Mouse (Mus musculus): ENCODE results near the gene Gtdc1. TPM values are rescaled to one million over a fixed set of nuclear protein-coding genes. Genes with fewer than 3 reads are reported as not detected.

Gene Gtdc1
- polyA plus RNA-seq, 1 experiment: 62.0 TPM

DNA sequence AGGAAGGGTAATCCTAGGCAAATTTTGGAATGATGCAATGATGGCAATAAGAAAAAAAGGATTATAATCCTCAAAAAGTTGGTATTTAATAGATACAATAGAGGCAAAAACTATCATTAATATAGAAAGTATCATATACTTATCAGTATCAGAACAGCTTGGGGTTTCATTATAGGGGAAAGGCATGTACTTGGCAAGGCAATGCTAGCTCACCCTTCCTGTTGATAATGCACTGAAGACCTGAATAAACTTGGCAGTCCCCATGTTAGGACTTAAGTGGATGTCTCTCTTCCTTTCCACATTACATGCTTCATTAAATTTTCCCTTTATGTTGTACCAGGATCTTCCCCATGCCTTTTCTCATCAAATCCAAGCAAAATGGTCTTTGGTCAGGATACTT is 206.0 kb downstream of the Gtdc1 start:
- TF ChIP-seq POLR2A (IDR thresholded peaks at IDR 0.05; ENCODE audit: extremely low read depth, insufficient read depth, low read length) (no peak), CTCF (IDR thresholded peaks at IDR 0.05; ENCODE audit: extremely low read depth, insufficient read depth, low read length) (no peak)
- H3K4me3 ChIP-seq (ENCODE audit: insufficient read depth, low read length): no peak overlapping the region
- no peak overlapping the region for H3K27ac ChIP-seq (ENCODE audit: insufficient read depth, low read length)
- H3K4me1 ChIP-seq (ENCODE audit: control insufficient read depth, insufficient read depth, low read length): no peaks in the 10 kb centered on the region

DNA sequence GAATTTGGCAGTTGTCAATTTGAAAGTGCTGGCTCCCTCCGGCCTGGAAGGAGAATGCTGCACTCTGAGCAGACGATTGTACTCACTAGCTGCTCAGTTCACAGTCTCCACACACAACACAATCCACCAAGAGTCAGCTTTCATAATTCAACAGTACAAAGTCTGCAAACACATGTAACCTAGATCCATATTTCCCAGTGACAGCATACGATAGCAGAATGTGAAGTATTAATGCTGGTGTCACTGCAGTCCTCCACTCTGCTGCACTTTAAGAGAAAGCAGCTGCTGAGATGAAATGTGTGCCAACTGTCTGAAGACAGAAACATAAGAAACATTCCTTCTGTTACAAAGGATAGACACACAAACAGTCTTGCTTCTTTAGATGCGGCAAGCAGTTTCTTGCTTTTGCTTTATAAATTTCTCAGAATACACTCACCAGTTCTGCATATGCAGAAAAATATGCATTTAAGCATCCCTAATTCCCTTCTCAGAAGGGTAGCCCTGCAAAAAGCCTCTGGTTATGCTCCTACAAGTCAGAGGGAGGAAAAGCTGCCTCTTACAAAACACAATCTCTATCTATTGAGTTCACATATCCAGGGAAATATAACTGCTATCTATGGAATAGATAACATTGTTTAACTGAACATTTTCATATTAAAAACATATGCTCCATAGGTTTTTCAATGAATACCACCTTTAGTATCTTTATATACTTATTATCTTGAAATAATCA is 221.4 kb downstream of the Gtdc1 start:
- Histone ChIP-seq H3K27ac (ENCODE audit: insufficient read depth, low read length) (peak overlapping the region; percentile 2; the same call in 1 of the 2 replicates), H3K4me3 (ENCODE audit: insufficient read depth, low read length) (no peak overlapping the region), H3K4me1 (ENCODE audit: control insufficient read depth, insufficient read depth, low read length) (peaks cover 2% of the 10 kb centered on the region; the same call in 1 of the 2 replicates)
- TF ChIP-seq CTCF (IDR thresholded peaks at IDR 0.05; ENCODE audit: extremely low read depth, insufficient read depth, low read length) (no peak), POLR2A (IDR thresholded peaks at IDR 0.05; ENCODE audit: extremely low read depth, insufficient read depth, low read length) (no peak)

DNA sequence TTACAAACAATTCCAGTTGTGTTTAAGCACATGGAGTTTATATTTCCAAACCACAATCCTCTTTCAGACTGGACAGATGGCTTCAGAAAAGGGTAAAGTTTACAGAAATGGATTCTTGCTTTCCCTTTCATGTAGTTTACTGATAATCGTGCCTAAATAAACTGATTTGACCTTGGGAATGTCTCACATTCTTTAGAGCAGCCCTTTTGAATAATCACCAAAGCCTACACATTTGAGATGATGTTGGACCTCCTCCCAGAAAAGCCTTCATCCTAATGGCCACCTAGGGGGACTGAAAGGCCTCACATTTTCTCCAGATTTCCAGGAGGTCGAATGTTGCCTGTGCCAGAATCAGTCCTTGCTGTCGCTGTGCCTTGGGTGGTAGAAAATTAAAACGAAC is 227.2 kb downstream of the Gtdc1 start:
- H3K4me1 ChIP-seq (ENCODE audit: control insufficient read depth, insufficient read depth, low read length): no peaks in the 10 kb centered on the region
- H3K4me3 ChIP-seq (ENCODE audit: insufficient read depth, low read length): no peak overlapping the region
- TF ChIP-seq POLR2A (IDR thresholded peaks at IDR 0.05; ENCODE audit: extremely low read depth, insufficient read depth, low read length): no peak
- TF ChIP-seq CTCF (IDR thresholded peaks at IDR 0.05; ENCODE audit: extremely low read depth, insufficient read depth, low read length): no peak
- H3K27ac ChIP-seq (ENCODE audit: insufficient read depth, low read length): no peak overlapping the region

DNA sequence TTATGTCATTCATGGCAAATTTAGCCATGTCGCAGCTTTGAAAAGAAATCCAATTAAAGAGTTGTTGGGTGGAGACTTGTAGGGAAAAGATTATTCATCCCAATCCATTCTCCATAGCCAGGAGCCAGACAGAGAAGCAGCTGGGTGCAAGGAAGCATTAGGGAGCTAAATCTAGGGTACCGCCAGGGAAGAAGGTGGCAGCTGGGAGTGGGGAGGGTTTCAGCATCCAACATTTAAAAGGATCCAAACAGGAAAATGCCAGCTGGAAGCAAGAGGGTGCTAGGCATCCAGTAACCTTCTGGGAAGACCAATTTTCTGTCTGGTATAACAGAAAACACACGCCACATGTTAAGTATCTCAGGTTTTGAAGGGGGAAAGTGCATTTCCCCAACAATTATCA is 231.0 kb downstream of the Gtdc1 start:
- Histone ChIP-seq H3K4me3 (ENCODE audit: insufficient read depth, low read length) (no peak overlapping the region), H3K27ac (ENCODE audit: insufficient read depth, low read length) (no peak overlapping the region), H3K4me1 (ENCODE audit: control insufficient read depth, insufficient read depth, low read length) (no peaks in the 10 kb centered on the region)
- TF ChIP-seq CTCF (IDR thresholded peaks at IDR 0.05; ENCODE audit: extremely low read depth, insufficient read depth, low read length) (no peak), POLR2A (IDR thresholded peaks at IDR 0.05; ENCODE audit: extremely low read depth, insufficient read depth, low read length) (no peak)

DNA sequence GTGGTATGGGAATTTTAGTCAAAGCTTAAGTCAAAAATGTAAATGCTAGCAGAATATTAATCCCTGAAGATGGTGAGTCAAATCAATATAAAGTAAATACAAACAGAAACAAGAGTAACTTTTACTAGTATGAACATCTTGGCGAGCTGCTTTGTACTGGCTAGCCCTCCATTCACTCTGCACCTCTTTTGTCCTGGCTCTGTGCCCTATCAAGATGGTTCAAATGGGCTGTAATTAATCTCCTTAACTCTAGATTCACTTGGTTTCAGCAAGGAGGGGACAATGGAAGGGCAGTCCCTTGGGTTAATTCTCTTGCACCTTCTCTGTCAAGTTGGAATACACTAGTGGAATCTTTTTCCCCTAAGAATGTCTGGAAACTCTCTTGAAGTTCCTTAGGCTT is 233.6 kb downstream of the Gtdc1 start:
- H3K4me3 ChIP-seq (ENCODE audit: insufficient read depth, low read length): no peak overlapping the region
- TF ChIP-seq CTCF (IDR thresholded peaks at IDR 0.05; ENCODE audit: extremely low read depth, insufficient read depth, low read length) (no peak), POLR2A (IDR thresholded peaks at IDR 0.05; ENCODE audit: extremely low read depth, insufficient read depth, low read length) (no peak)
- no peaks in the 10 kb centered on the region for H3K4me1 ChIP-seq (ENCODE audit: control insufficient read depth, insufficient read depth, low read length)
- H3K27ac ChIP-seq (ENCODE audit: insufficient read depth, low read length): no peak overlapping the region

DNA sequence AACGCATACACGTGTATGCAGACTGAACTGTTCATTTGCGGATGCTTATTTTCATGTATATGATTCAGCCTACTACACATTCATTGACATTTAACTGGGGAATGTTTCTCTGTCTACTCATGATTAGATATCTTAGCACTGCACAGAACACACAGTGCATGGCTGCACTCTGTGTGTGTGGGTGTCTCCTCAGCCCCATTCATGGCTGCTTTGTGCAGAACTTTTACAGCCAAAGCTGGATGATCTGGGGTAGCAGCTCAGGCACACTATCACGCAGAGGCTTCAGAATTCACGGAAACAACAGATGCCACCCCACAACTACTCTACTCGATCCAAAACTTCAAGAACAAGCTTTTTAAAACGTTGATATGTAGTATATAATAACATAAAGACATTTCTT is 263.4 kb downstream of the Gtdc1 start:
- no peak for TF ChIP-seq CTCF (IDR thresholded peaks at IDR 0.05; ENCODE audit: extremely low read depth, insufficient read depth, low read length)
- TF ChIP-seq POLR2A (IDR thresholded peaks at IDR 0.05; ENCODE audit: extremely low read depth, insufficient read depth, low read length): no peak
- no peak overlapping the region for H3K4me3 ChIP-seq (ENCODE audit: insufficient read depth, low read length)

DNA sequence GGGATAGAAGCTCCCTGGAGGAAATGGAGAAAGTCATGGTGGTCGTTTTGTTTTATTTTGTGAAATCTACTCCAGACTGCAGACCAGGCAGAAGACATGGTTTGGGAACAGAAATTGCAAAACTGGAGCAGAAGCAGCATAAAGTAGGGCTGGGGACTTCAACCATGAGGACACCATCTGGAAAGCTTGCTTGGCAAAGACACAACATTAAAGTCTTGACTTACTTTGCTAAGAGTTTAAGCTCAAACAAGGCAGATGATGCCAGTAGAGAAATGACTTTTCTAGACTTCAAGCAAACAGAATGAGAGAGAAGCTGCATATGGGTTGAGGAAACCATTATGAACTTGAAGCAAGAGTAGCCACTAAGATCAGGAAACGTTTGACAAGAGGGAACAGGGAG is 267.6 kb downstream of the Gtdc1 start:
- Histone ChIP-seq H3K27ac (ENCODE audit: insufficient read depth, low read length) (no peak overlapping the region), H3K4me1 (ENCODE audit: control insufficient read depth, insufficient read depth, low read length) (no peaks in the 10 kb centered on the region), H3K4me3 (ENCODE audit: insufficient read depth, low read length) (no peak overlapping the region)
- no peak for TF ChIP-seq CTCF (IDR thresholded peaks at IDR 0.05; ENCODE audit: extremely low read depth, insufficient read depth, low read length)

More for the DNA sequence above, 263.4 kb downstream of the Gtdc1 start:
- Histone ChIP-seq H3K27ac (ENCODE audit: insufficient read depth, low read length) (no peak overlapping the region), H3K4me1 (ENCODE audit: control insufficient read depth, insufficient read depth, low read length) (no peaks in the 10 kb centered on the region)

DNA sequence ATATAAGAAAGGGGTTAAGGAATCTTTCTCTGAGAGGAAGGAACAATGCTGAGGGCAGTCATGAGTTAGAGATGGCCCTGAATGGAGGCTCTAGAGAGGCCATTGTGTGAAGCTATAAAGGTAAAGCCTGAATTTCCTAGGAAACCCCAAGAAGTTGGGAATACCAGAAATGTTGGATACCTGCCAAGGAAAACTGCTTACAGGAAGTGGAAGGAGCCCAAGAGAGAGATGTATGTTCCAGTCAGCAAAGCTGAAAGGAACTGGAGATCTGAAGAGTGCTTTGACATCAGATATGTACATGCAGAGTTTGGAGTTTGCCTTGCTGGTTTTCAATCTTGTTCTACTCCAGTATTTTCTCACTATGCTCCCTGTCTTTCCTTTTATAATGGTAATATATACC is 268.4 kb downstream of the Gtdc1 start:
- TF ChIP-seq CTCF (IDR thresholded peaks at IDR 0.05; ENCODE audit: extremely low read depth, insufficient read depth, low read length): no peak
- Histone ChIP-seq H3K4me1 (ENCODE audit: control insufficient read depth, insufficient read depth, low read length) (no peaks in the 10 kb centered on the region), H3K4me3 (ENCODE audit: insufficient read depth, low read length) (no peak overlapping the region), H3K27ac (ENCODE audit: insufficient read depth, low read length) (no peak overlapping the region)

DNA sequence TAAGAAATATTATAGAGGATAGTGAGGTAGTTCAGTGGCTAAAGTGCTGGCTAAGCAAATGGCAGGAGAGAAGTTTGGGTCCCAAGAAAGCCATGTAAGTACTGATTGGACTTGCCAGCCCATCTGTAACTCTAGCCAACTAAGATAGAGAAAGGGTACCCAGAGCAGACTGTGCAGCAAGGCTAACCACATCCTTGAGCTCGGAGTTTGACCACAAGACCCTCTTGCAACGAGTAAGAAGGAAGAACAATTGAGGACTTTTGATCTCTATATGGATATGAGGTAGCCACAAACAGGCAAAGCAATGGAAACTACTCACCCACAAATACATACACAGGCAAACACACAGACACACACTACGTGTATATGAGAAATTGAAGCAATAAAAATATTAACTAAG is 278.9 kb downstream of the Gtdc1 start:
- Histone ChIP-seq H3K27ac (ENCODE audit: insufficient read depth, low read length) (no peak overlapping the region), H3K4me1 (ENCODE audit: control insufficient read depth, insufficient read depth, low read length) (no peaks in the 10 kb centered on the region), H3K4me3 (ENCODE audit: insufficient read depth, low read length) (no peak overlapping the region)
- no peak for TF ChIP-seq POLR2A (IDR thresholded peaks at IDR 0.05; ENCODE audit: extremely low read depth, insufficient read depth, low read length)
- no peak for TF ChIP-seq CTCF (IDR thresholded peaks at IDR 0.05; ENCODE audit: extremely low read depth, insufficient read depth, low read length)

DNA sequence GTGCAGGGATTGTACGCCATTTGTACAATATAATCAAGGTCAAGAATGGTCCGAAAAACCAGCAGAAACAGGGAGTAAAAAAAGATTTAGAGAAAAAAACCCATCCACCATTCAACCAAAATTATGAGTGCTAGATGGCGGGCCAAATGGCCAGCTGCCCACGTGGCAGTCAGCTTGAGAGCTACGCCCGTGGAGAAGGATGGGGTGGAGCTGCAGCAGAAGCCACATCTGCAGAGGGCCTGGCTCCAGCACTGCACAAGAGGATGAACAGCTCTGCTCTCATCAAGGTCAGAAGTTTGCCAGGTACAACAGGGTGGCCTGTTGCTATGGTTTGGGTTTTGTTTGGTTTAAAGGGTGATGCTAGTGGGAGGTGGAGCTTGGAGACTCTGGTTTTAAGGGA is 281.1 kb downstream of the Gtdc1 start:
- TF ChIP-seq POLR2A (IDR thresholded peaks at IDR 0.05; ENCODE audit: extremely low read depth, insufficient read depth, low read length): no peak
- no peak for TF ChIP-seq CTCF (IDR thresholded peaks at IDR 0.05; ENCODE audit: extremely low read depth, insufficient read depth, low read length)
- Histone ChIP-seq H3K4me1 (ENCODE audit: control insufficient read depth, insufficient read depth, low read length) (no peaks in the 10 kb centered on the region), H3K4me3 (ENCODE audit: insufficient read depth, low read length) (no peak overlapping the region), H3K27ac (ENCODE audit: insufficient read depth, low read length) (no peak overlapping the region)

Measured in cortical plate, adult 2 months (tissue).